Mouse (Mus musculus) ES-E14 (cell line): ENCODE data around the gene Gphb5. TPM values are rescaled to one million over a fixed set of nuclear protein-coding genes. Genes with fewer than 3 reads are reported as not detected.

Experiments
- DNase-seq: peaks from one replicate; pipeline ENCODE4 v3.0.0-alpha.2; 2013; ENCODE audit warnings: low read depth, low spot score
- H3K27ac ChIP-seq: 2 replicates; pipeline ENCODE4 v1.5.1; 2012; ENCODE audit warnings: low read depth, mild to moderate bottlenecking, low read length, moderate library complexity, mixed read lengths; ENCODE audit not compliant: poor library complexity, insufficient read depth, severe bottlenecking
- H3K36me3 ChIP-seq: 2 replicates; pipeline ENCODE4 v1.6.1; 2012; ENCODE audit warnings: mild to moderate bottlenecking, low read length, moderate library complexity, mixed read lengths; ENCODE audit not compliant: control insufficient read depth, poor library complexity, insufficient read depth, severe bottlenecking
- H3K4me1 ChIP-seq, 2 experiments: fragments of 150-350 bp in 1 of 2; sonication (generic) in 1 of 2; 2 replicates each; pipeline ENCODE4 v1.6.1; 2012; ENCODE audit warnings: low read length in 2 of 2, mild to moderate bottlenecking in 1 of 2, mixed read lengths in 1 of 2; ENCODE audit not compliant: control insufficient read depth in 2 of 2, insufficient read depth in 2 of 2, poor library complexity in 1 of 2
- H3K4me3 ChIP-seq, 2 experiments: fragments of 150-350 bp in 1 of 2; sonication (generic) in 1 of 2; 2 replicates each; pipeline ENCODE4 v1.5.1; 2012; ENCODE audit warnings: low read length in 2 of 2, low read depth in 1 of 2, mild to moderate bottlenecking in 1 of 2, mixed read lengths in 1 of 2; ENCODE audit not compliant: insufficient read depth in 1 of 2, poor library complexity in 1 of 2, severe bottlenecking in 1 of 2
- H3K9ac ChIP-seq: 2 replicates; pipeline ENCODE4 v1.6.1; 2012; ENCODE audit warnings: low read depth, mild to moderate bottlenecking, low read length, mixed read lengths; ENCODE audit not compliant: poor library complexity, insufficient read depth, severe bottlenecking
- H3K9me3 ChIP-seq: fragments of 150-350 bp; sonication (generic); 2 replicates; pipeline ENCODE4 v1.6.1; 2012; ENCODE audit warnings: low read depth, mild to moderate bottlenecking, low read length; ENCODE audit not compliant: control insufficient read depth, insufficient read depth
- HCFC1 ChIP-seq: IDR thresholded peaks from 2 replicates; pipeline ENCODE4 v1.6.1; 2012; ENCODE audit warnings: low read length, inconsistent platforms, borderline replicate concordance; ENCODE audit not compliant: insufficient read depth
- ZC3H11A ChIP-seq: IDR thresholded peaks from 2 replicates; pipeline ENCODE4 v1.6.1; 2012; ENCODE audit warnings: low read depth, mild to moderate bottlenecking, inconsistent platforms, low read length, borderline replicate concordance
- in situ Hi-C, 2 experiments: fragments of 600-800 bp; cut with MboI; formaldehyde crosslinking; loops; one replicate each; pipeline ENCODE4 v1.15.1; 2025; ENCODE audit warnings: low sequenced_read_pairs in 2 of 2, inconsistent platforms in 1 of 2; ENCODE audit not compliant: unreplicated experiment in 2 of 2
- total RNA-seq: library from RNA; depleted of rRNA; stranded (reverse); fragments of 300-350 nt; gene quantifications from 2 replicates; pipeline ENCODE4 v1.2.3, GENCODE M21; 2012; rRNA removed

Gene Gphb5
- total RNA-seq, 1 experiment: not detected

GRCm38 (mm10) chr12:75362456-75362855, 54.1 kb downstream of the Gphb5 start:
- no peak for DNase-seq
- H3K27ac ChIP-seq: no peak overlapping the region
- no peak overlapping the region for H3K4me3 ChIP-seq
- H3K4me1 ChIP-seq: no peaks in the 10 kb centered on the region
- H3K36me3 ChIP-seq: no peaks in the 10 kb centered on the region
- no peak overlapping the region for H3K9ac ChIP-seq
- in situ Hi-C loops: no loop called here
- TF ChIP-seq HCFC1: no peak
- no peak for TF ChIP-seq ZC3H11A
- no peaks in the 10 kb centered on the region for H3K9me3 ChIP-seq

Other genes with a start within 250 kb of the Gphb5 start
- gene Kcnh5, start 239.4 kb downstream of the Gphb5 start, total RNA-seq: 0.11 and 0.18 TPM in 2 replicates
- gene Rhoj, start 108.5 kb downstream of the Gphb5 start, total RNA-seq: 0.16 and 0.80 TPM in 2 replicates
- gene Ppp2r5e, start 179.5 kb upstream of the Gphb5 start, total RNA-seq: 12.8 and 16.6 TPM in 2 replicates